Mouse (Mus musculus) frontal cortex, adult 2 months (tissue): ENCODE measurements around the gene Hmg20a. TPM values are rescaled to one million over a fixed set of nuclear protein-coding genes. Genes with fewer than 3 reads are reported as not detected.

Source experiments
- DNase-seq, 2 experiments: peaks; one replicate each; pipeline ENCODE4 v3.0.0; 2022; ENCODE audit warnings: low spot score in 1 of 2; ENCODE audit errors: extremely low spot score in 1 of 2
- polyA plus RNA-seq: library from polyadenylated mRNA; depleted of rRNA; stranded (reverse); fragments of >200 nt; gene quantifications from 2 replicates; pipeline ENCODE4 v1.2.3, GENCODE M21; 2012; rRNA removed

Gene Hmg20a
- 62.4 and 64.2 TPM in 2 replicates for polyA plus RNA-seq

DNA sequence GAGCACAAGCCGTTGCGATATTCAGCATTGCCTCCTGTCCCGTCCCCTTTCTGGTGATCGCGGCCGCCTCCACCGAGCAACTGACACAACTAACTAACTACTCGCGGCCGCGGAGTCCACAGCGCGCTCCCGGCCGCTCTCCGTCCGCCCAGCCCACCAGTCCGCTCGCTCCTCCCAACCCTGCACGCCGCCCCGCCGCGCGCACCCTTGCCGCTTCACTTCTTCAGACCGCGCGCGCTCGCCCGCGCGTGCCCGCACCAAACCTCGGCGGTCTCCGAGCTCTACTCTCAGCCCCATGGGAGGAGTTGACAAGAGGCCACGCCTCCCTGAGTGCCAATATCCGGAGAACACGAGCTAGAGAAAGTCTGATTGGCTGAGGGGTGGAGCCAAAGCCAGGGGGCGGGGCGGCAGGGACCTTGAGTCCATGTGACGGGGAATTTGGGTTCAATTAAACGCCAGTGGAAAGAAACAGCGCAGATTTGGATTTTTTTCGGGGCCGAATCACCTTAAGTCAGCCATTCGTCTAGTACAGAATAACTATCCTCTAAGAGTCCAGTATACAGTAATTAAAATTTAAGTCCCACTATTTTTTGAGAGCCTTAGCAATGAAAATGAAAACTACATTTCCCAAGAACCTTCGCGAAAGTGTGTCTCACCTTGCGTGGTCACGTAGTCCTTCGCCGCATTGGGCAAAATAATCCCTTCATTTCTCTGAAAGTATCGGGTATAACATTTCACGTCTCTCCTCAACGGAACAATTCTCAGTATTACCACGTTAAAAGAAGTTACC is at the start of gene Hmg20a, which contains the start of gene Peak1:
TSS of gene Hmg20a (plus strand) at position 662 of the 790 bp plus-strand sequence.
TSS of gene Peak1 (minus strand) at position 120 of the 790 bp plus-strand sequence.
- DNase-seq, result peak; percentile 100

DNA sequence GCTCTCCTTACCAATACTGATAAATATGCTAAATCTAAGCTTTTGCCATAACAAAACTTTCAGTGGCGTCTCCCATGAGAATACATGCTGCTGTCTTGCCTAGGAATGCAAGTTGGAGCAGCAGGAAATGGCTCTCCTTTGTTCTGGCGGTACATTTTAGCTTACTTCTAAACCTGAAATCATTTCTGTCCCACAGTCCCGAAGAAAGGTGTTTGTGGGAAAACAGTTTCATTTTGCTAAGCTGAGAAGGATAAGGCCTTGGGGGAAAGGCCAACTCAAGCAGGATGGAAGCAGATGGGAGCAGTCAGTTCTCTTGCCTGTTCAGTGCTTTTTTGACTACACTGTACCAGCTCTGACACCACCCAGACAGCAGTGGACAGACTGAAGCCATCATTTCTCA is 49.6 kb upstream of the Hmg20a start:
- no peak for DNase-seq

GRCm38 (mm10) chr9:56370710-56371109 is 47.7 kb upstream of the Hmg20a start:
- DNase-seq, result no peak

- DNase-seq, result peak in 1 of 2 experiments; percentile 71
Measured at GRCm38 (mm10) chr9:56374401-56374800, 44.0 kb upstream of the Hmg20a start.

GRCm38 (mm10) chr9:56382786-56383185 is 35.6 kb upstream of the Hmg20a start:
- no peak for DNase-seq

GRCm38 (mm10) chr9:56392857-56393256 is 25.6 kb upstream of the Hmg20a start:
- no peak for DNase-seq

GRCm38 (mm10) chr9:56396306-56396705 is 22.1 kb upstream of the Hmg20a start:
- peak in 1 of 2 experiments; percentile 32 for DNase-seq

GRCm38 (mm10) chr9:56404619-56405018 is 13.8 kb upstream of the Hmg20a start:
- no peak for DNase-seq

DNA sequence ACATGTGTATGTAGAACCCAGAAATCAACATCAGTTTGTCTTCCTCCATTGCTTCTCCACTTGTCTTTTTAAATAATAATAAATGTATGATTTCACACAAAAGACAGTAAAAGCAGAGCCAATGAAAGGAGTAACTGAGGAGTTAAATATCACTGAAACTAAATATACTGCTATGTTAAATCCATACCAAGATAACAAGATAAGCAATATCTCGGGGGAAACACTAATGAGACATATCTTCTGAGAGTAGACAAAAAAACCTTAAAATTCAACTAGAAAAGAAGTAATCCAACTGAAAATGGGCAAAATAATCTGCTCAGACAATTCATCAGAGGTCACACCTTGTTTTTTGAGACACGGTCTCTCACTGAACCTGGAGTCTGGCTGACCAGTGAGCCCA is 8.5 kb upstream of the Hmg20a start:
- DNase-seq, result no peak

- no peak for DNase-seq
Measured at GRCm38 (mm10) chr9:56412716-56413115, 5.7 kb upstream of the Hmg20a start.

- no peak for DNase-seq
Measured at GRCm38 (mm10) chr9:56414322-56414721, 4.1 kb upstream of the Hmg20a start.

- no peak for DNase-seq
Measured at GRCm38 (mm10) chr9:56415393-56415792, 3.0 kb upstream of the Hmg20a start.

- no peak for DNase-seq
Measured at GRCm38 (mm10) chr9:56415935-56416607, 2.3 kb upstream of the Hmg20a start.

- peak in 1 of 2 experiments; percentile 82 for DNase-seq
Measured at GRCm38 (mm10) chr9:56417415-56417947, 928 bp upstream of the Hmg20a start.

GRCm38 (mm10) chr9:56418738-56419239 is 380 bp downstream of the Hmg20a start:
- DNase-seq, result peak; percentile 75 to 85

DNA sequence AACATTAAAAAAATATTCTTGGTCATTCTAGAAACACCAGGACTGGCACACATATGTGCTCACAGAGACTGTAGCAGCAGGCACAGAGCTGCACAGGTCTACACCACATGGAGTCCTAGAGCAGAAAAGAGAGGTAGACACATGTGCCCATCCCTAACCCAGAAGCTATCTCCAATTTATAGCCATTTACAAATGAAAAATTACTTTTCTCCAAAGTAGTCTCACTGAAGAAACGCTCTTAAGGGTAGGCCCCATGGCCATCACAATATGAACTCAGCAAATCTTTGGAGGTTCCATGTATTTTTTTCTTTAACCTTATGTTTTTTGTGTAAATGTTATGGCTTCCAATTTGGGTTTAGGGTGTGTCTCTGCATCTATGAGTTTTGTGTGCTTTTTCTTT is 1.8 kb downstream of the Hmg20a start:
- no peak for DNase-seq

DNA sequence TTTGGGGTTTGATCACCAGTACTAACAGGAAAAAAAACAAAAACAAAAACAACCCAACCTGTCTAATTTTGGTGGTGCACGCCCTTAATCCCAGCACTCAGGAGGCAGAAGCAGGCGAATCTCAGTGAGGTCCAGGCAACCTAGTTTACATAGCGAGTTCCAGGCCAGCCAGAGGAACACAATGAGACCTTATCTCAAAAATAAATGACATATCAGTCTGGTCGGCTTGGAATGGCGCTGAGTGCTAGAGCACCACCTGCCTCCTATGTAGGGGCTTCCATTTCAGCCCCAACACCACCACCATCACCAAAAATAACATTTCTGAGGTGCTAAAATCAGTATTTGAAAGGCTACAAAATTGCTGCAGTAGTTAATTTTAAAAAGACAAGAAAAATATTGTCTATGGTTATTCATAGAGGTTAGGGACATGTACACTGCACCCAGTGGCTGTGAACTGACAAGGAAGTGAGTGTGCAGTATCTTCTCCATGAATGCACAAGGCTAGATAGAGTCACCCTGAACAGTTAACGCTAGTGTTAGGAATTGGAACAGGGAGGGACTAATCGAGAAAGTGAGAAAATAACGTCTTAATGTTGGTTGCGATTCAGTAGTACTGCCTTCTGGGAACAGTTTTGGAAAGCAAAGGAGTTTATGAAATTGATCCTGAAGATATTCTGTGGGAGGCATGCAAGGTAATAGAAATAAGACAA is 2.6 kb downstream of the Hmg20a start:
- DNase-seq, result no peak

DNA sequence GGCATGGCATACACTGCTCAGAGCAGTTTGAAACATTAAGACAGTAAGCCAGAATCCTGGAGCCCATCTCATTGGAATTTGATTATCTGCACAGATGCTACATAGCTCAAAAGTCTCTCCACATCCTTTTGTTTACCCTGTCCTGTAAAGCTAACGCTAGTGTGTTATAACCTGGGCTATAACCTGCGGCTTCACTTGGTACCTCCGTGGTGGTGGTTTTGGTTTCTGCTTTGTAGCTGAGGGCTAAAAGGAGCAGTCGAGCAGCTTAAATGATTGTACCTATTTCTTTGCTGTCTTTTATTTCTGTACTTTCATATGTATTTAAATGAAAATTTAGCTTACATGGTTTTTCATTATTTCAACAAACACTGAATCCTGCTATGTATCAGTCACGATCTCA is 3.6 kb downstream of the Hmg20a start:
- DNase-seq, result no peak

GRCm38 (mm10) chr9:56424861-56425260 is 6.5 kb downstream of the Hmg20a start:
- no peak for DNase-seq

- DNase-seq, result peak in 1 of 2 experiments; percentile 17
Measured at GRCm38 (mm10) chr9:56435821-56436526, 17.6 kb downstream of the Hmg20a start.
